Mouse (Mus musculus) embryonic facial prominence, embryonic 14.5 days (tissue): ENCODE measurements around the gene Gm5662. TPM values are rescaled to one million over a fixed set of nuclear protein-coding genes. Genes with fewer than 3 reads are reported as not detected.
"Not testable (repeated sequence)": the region's sequence is repeated elsewhere in the genome, so short reads cannot be mapped to it uniquely, and the experiment has no call there.

Source experiments
- ATAC-seq: fragments of 200-750 bp; cut with Nextera tagmentation; 2 replicates; pipeline ENCODE4 v1.8.0; 2017; ENCODE audit warnings: low read depth, moderate number of reproducible peaks, moderate TSS enrichment
- DNase-seq: peaks from one replicate; pipeline ENCODE4 v3.0.0-alpha.2; 2015; ENCODE audit warnings: low spot score
- H3K27ac ChIP-seq: fragments of 300-500 bp; sonication (generic); replicated peaks from 2 replicates; pipeline ENCODE4 v1.5.1; 2014; ENCODE audit warnings: low read depth, mild to moderate bottlenecking, low read length, moderate library complexity
- H3K27me3 ChIP-seq: fragments of 300-500 bp; sonication (generic); replicated peaks from 2 replicates; pipeline ENCODE4 v1.6.1; 2014; ENCODE audit warnings: low read length; ENCODE audit not compliant: control insufficient read depth, insufficient read depth
- H3K36me3 ChIP-seq: fragments of 300-500 bp; sonication (generic); 2 replicates; pipeline ENCODE4 v1.6.1; 2014; ENCODE audit warnings: low read length, mixed read lengths; ENCODE audit not compliant: control insufficient read depth, insufficient read depth
- H3K4me1 ChIP-seq: fragments of 300-500 bp; sonication (generic); 2 replicates; pipeline ENCODE4 v1.6.1; 2014; ENCODE audit warnings: antibody characterized with exemption, low read length; ENCODE audit not compliant: control insufficient read depth, insufficient read depth
- H3K4me2 ChIP-seq: fragments of 300-500 bp; sonication (generic); 2 replicates; pipeline ENCODE4 v1.6.1; 2014; ENCODE audit warnings: low read depth, mild to moderate bottlenecking, low read length, moderate library complexity, mixed read lengths
- H3K4me3 ChIP-seq: fragments of 300-500 bp; sonication (generic); 2 replicates; pipeline ENCODE4 v1.5.1; 2014; ENCODE audit warnings: low read depth, mild to moderate bottlenecking, low read length
- H3K9ac ChIP-seq: fragments of 300-500 bp; sonication (generic); 2 replicates; pipeline ENCODE4 v1.6.1; 2014; ENCODE audit warnings: low read depth, mild to moderate bottlenecking, low read length, moderate library complexity, mixed read lengths
- H3K9me3 ChIP-seq: fragments of 300-500 bp; sonication (generic); 2 replicates; pipeline ENCODE4 v1.6.1; 2016; ENCODE audit warnings: low read length; ENCODE audit not compliant: control insufficient read depth
- WGBS: fragments of 180-500 bp; shearing (Covaris S2); extraction: QIAGEN DNeasy Blood & Tissue Kit; methylation state at CpG from one replicate; pipeline ENCODE4 v1.1.7; 2014; 5-methylcytosine and 5-hydroxymethylcytosine counted together
- polyA plus RNA-seq: library from polyadenylated mRNA; unstranded; fragments of >200 nt; fragmentation: Nextera tagmentation; extraction: Ambion mirVana; gene quantifications from 2 replicates; pipeline ENCODE4 v1.2.1, GENCODE M21; 2014

Gene Gm5662
- polyA plus RNA-seq, 1 experiment from 2014 or later = not detected

DNA sequence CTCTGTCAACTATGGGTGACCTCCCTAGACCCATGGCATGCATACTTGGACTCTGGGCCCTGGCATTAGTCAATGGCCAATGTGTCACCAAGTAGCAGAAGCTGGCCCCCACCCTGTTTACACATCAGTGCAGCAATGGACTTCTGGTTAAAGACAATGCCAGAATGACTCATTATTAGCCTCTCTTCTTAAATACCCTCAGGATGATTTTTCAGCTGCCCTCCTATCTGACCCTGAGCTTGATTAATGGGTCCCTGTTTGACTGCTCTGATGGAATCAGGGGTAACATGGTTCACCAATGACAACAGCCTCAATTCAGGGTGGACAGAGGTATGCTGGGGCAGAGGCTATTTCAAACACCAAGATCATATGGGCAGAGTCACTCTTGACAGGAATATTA is 28.5 kb downstream of the Gm5662 start:
- not testable (repeated sequence) for H3K4me3 ChIP-seq, DNase-seq, H3K9me3 ChIP-seq, H3K27me3 ChIP-seq, H3K4me2 ChIP-seq, H3K36me3 ChIP-seq, H3K27ac ChIP-seq, ATAC-seq, H3K9ac ChIP-seq, H3K4me1 ChIP-seq

DNA sequence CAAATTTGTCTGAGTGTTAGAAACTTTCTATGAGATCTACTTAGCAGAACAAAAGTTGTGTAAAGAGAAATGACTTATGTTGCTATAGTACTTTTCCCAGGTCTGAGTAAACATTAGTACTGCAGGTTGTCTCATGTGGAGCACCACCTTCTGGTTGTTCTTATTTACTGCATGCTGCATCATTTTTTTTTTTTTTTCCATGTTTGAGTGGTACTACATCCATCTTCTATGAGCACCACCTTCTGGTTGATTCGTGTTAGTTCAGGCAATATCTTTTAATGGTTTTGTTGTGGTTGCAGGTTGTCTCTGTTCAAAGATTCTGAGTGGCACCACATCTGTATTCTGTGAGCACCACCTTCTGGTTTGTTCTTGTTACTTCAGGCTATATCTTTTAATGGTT is 31.4 kb downstream of the Gm5662 start:
- H3K4me1 ChIP-seq, H3K36me3 ChIP-seq, H3K9me3 ChIP-seq, H3K27me3 ChIP-seq, H3K27ac ChIP-seq, DNase-seq, ATAC-seq, H3K9ac ChIP-seq, H3K4me2 ChIP-seq, H3K4me3 ChIP-seq: not testable (repeated sequence)
- 47% methylated on average over 1 of the region's 1 CpGs for WGBS

Other genes starting within 250 kb of the Gm5662 start
- gene Gm2056, start 247.5 kb downstream of the Gm5662 start, polyA plus RNA-seq = not detected in 2 replicates
- not detected in 2 replicates for gene Gm16368, start 190.8 kb downstream of the Gm5662 start, polyA plus RNA-seq
- not detected in 2 replicates for gene Gm10436, start 92.4 kb downstream of the Gm5662 start, polyA plus RNA-seq
- not detected in 2 replicates for gene Gm8332, start 24.4 kb downstream of the Gm5662 start, polyA plus RNA-seq
- gene Gm5039, start 49.5 kb upstream of the Gm5662 start, polyA plus RNA-seq = not detected in 2 replicates
- 15.1 and 18.2 TPM in 2 replicates for gene Adck1, start 86.1 kb upstream of the Gm5662 start, polyA plus RNA-seq